Mouse (Mus musculus) mouse trophoblast stem cell (cell line): Measurements from ENCODE around the gene Helz2.

Experiments used
- in situ Hi-C, 2 experiments: fragments of 300-500 bp; cut with MseI, MboI; formaldehyde crosslinking; loops; 2 replicates in 1 of 2; 3 replicates in 1 of 2; pipeline ENCODE4 v1.15.1; 2025

Gene Helz2

GRCm38 (mm10) chr2:181238091-181238610, 3.7 kb downstream of the Helz2 start:
- in situ Hi-C loops: no loop called here

GRCm38 (mm10) chr2:181237251-181238014, 4.4 kb downstream of the Helz2 start:
- in situ Hi-C loops: no loop called here

GRCm38 (mm10) chr2:181235681-181236566, 5.9 kb downstream of the Helz2 start:
- in situ Hi-C loops: no loop called here

- in situ Hi-C loops: no loop called here
Measured at GRCm38 (mm10) chr2:181234680-181235079, 7.1 kb downstream of the Helz2 start.

- in situ Hi-C loops: no loop called here
Measured at GRCm38 (mm10) chr2:181233443-181233842, 8.4 kb downstream of the Helz2 start.

- in situ Hi-C loops: no loop called here
Measured at GRCm38 (mm10) chr2:181231171-181231570, 10.7 kb downstream of the Helz2 start.

- in situ Hi-C loops: no loop called here
Measured at GRCm38 (mm10) chr2:181228335-181228734, 13.5 kb downstream of the Helz2 start.

GRCm38 (mm10) chr2:181227122-181227521, 14.7 kb downstream of the Helz2 start:
- in situ Hi-C loops: no loop called here

- in situ Hi-C loops: no loop called here
Measured at GRCm38 (mm10) chr2:181224994-181225393, 16.8 kb downstream of the Helz2 start.

- in situ Hi-C loops: no loop called here
Measured at GRCm38 (mm10) chr2:181220361-181220760, 21.5 kb downstream of the Helz2 start.

GRCm38 (mm10) chr2:181219538-181220216, 22.1 kb downstream of the Helz2 start, which contains the start of gene Fndc11:
TSS of gene Fndc11 (plus strand) at chr2:181220013.
- in situ Hi-C loops: no loop called here

- in situ Hi-C loops: no loop called here
Measured at GRCm38 (mm10) chr2:181218881-181219485, 22.8 kb downstream of the Helz2 start.

GRCm38 (mm10) chr2:181216037-181216436, 25.8 kb downstream of the Helz2 start:
- in situ Hi-C loops: no loop called here

GRCm38 (mm10) chr2:181213021-181213445, 28.8 kb downstream of the Helz2 start, which contains the start of gene Srms:
TSS of gene Srms (minus strand) at chr2:181213185.
- in situ Hi-C loops: no loop called here

GRCm38 (mm10) chr2:181212389-181213020, 29.3 kb downstream of the Helz2 start:
- in situ Hi-C loops: no loop called here

- in situ Hi-C loops: no loop called here
Measured at GRCm38 (mm10) chr2:181206118-181206517, 35.7 kb downstream of the Helz2 start.

- in situ Hi-C loops: no loop called here
Measured at GRCm38 (mm10) chr2:181205678-181206077, 36.1 kb downstream of the Helz2 start.

GRCm38 (mm10) chr2:181202886-181203285, 38.9 kb downstream of the Helz2 start:
- in situ Hi-C loops: no loop called here

GRCm38 (mm10) chr2:181202422-181202821, 39.4 kb downstream of the Helz2 start, which contains the start of gene Ptk6:
TSS of gene Ptk6 (minus strand) at chr2:181202789.
- in situ Hi-C loops: no loop called here

GRCm38 (mm10) chr2:181201606-181202005, 40.2 kb downstream of the Helz2 start:
- in situ Hi-C loops: no loop called here
